Mouse (Mus musculus) layer of hippocampus, adult 9-11 months (tissue): Measurements from ENCODE around the gene Dpy19l3.

ENCODE experiments used
- DNase-seq: peaks from one replicate; pipeline ENCODE4 v3.0.0; 2022

The Dpy19l3 gene

DNA sequence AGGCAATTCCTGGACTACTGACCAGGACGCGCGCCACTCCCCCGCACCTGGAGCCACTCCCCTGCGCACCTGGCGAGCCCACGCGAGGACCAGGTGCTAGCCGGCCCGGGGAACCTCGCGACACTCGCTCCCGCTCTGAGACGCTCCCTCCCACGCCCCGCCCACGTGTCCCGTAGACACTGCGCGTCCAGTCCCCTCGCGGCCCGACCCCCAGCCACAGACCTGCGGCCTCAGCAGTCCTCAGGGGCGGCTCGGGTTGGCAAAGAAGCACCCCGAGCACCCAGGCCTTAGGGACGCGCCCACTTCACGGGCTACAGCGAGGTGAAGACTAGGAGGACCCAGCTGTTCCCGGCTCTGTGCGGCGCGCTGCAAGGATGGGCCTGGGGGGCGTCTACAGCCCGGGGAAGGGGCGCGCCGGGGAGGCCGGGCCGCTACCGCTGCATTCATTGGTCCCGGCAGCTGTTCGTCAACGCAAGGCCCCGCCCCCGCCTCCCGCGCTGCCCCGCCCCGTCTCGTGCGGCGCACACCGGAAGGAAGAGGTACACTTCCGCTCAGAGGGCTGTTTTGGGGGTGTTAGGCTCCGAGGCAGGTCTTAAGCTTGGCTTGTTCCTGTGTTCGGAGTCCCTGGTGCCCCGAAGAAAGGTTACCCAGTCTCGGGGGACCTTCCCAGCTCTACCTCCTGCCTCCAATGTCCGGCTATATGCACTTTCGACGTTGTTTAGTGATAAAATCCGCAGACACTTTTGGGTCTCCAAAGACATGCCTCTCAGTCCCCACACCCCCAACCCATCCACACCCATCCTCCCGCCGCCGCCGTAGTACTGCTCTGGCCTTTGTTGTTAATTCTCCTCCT is at the start of gene Dpy19l3:
Gene Dpy19l3 (minus strand): TSS at position 422 of the 853 bp plus-strand sequence.
- DNase-seq = peak; percentile 83

DNA sequence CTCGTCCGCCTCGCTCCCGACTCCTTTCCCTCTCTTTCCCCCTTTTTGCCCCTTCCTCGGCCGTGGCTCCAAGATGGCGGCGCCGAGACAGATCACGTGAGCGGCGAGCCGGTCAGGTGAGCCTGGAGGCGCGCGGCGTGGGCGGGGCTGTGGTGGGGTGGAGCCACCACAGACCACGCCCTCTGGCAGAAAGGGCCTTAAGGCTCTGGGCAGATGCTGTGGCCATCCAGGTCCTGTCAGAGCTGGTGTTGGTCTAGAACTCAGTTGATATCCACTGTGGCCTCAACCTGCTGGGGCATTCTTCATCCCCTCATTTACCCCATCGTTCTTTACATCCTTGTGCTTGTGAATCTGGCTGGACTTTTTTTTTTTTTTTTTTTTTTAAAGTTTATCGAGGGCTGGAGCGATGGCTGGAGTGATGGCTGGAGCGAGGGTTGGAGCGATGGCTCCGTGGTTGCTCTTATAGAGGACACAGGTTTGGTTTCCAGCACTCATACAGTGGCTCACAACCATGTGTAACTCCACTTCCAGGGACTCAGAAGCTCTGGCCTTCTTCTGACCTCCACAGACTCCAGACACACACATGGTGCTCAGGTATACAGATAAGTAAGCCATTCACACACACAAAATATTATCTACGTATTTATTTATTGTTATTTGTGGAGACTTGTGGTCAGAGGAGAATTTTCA is 48.8 kb upstream of the Dpy19l3 start, which contains the start of gene Zfp507:
Gene Zfp507 (minus strand): TSS at position 98 of the 690 bp plus-strand sequence.
- DNase-seq = peak; percentile 89

DNA sequence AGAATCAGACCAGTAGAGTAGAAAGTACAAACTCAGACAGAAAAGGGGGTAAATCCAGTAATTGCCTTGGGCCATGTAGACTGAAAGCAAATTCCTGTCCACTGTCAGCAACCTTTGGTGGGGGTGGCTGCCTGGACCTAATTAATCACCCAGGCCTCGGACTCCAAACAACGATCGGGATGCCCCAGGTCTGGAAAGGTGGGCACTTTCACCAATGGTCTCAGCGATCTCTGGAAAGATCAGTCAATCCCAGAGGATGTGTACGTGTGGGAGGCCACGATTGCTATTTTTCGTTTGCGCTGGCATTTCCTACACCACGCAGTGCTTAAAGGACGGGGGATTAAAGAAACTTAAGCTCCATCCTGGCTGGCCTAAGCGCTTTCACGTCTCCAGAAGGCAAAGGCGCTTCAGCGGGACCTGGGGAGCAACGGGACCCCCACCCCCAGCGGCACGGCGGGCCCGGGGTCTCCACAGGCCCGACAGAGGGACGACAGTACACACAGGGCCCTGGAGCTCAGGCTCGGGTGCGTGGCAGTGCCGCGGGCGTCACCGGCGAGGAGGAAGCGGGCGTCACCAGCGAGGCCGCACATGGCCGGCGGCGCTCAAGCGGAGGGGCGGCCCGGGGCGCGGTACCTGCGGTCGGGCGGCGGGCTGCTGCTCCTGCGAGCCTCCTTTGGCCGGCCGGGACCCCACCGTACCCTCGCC is 48.1 kb upstream of the Dpy19l3 start:
- no peak for DNase-seq

DNA sequence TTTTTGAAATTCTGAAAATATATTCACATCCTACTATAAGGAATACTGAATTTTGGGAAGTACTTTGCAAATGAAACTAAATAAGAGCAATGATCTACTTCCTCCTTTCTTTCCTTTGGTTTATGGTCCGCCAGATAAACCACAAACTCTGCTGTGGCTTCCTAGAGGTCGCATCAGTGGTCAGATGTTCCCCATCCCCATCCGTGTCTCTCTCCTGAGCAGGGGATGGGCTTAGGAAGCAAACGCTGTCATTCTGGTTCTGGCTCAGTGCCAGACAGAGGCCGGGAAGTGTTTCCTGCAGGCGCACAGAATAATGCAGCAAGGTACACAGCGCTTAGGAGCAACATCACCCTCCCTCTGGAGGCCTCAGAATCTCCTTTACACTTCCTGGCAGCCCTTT is 41.9 kb upstream of the Dpy19l3 start:
- no peak for DNase-seq

DNA sequence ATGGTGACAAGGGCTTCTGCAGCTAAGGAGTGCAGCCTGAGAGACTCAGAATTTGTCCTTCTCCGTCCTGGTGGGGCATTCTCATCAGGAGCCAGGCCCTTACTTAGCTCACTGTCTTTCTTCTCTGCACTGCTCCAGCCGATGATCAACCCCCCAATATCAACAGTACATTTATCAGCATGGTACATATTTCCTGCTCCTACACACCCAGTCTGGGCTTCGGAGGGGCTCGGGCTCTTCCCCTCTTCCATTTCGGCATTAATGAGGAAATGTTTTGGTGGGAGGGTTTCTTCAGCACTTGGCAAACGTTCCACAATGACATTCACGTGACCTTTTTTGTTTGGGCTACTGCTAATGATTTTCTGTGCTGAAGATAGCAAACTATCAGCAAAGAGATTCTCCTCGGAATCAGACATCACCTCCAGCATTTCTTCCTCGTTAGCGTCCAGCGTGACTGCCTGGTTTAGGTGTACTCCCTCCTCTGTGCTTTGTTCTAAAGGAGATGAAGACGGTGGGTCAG is 40.0 kb upstream of the Dpy19l3 start:
- no peak for DNase-seq

DNA sequence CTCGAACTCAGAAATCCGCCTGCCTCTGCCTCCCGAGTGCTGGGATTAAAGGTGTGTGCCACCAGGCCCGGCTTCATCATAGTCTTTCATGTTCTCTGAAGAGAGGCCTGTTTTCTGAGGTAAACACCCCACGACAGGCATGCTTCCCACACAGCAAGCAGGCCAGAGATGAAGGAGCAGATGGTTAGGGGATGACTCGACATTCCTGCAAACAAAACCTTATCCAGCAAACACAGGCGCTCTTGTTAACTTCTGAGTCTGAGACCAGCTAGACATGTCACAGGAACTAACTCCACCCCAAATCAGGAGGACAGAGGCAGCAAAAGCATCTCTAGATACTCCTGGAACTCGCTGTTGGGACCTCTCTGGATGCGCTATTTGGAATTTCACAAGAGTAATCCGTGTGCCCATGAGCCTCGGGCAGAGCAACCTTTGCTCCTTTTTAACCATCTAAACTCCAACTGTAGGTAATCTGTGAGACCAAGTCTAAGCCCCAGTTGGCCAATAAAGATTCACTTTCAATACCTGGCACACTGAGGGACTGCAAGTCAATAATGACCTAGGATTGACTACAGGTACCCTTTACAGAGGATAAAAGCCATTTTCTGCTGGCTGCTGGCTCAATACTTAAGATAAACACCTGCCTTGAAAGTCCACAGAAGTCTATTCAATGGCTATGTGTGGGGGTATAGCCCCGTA is 38.0 kb upstream of the Dpy19l3 start:
- DNase-seq = peak; percentile 62

DNA sequence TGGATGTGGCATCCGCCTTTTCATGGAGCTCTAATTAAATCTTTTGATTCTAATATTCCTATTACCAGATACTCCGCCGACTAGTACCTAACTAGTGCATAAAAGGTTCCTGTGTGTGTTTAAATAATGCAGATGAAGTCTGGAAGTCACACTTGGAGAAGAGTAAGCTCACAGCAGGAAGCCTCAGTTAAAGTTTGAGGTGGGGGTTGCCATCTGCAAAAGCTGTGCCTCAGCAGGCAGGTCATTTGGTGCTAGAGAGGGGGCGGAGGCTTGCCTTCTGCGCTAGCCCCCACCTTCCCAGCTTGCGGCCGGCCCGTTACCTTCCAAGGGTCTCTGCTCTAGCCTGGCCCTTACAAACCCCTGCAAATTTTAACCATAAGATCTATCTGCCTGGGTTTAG is 36.7 kb upstream of the Dpy19l3 start:
- no peak for DNase-seq

DNA sequence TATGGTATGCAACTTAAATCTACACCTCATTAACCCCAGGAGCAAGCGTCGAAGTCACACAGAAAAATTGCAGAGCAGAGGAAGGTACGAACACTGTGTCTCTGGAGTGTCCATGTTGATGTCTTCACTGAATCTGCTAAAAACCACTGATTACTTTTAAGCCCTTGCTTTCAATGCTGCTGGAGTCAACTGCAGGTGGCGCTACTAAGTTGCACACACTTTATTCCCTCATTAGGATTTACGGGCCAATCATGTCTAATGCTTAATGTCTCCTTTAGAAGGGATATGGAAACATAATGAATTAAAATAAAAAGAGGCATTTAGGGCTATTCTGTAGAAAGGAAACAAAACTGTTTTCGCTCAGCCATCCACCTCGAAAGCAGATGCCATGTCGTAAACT is 35.9 kb upstream of the Dpy19l3 start:
- no peak for DNase-seq

DNA sequence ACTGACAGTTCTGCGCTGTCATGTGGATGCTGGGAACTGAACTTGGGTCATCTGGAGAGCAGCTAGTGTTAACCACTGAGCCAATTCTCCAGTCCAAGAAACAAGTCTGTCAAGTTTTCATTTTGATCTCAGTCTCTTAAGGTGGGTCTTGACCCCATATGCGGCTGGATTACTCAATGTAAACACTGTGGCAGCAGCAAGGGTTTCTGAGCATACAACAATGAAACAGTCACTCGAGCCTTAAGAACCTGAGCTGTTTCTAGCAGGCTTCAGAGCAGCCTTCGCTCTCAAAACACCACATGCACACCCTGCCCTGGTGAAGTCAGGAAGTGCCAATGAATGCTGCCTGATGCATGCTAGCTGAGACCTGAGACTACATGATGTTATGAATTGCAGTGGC is 31.3 kb upstream of the Dpy19l3 start:
- DNase-seq = no peak

DNA sequence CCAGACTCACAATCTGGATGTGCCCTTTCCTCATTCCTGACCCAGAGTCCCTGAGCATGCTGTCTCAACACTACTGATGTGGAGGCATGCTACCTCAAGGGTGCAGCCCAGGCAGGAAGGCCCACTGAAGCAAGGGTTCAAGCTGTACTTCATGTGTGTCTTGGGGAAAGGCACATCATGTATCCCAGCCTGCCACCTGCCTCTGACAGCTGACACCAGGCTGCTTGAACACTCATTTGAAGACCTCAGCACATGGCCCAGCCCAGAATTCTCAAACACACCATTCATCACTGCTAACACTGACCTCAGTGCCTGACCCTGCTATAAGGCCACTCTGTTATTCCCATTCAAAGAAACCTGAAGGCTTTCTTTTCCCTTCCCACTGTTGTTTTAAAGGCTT is 28.0 kb upstream of the Dpy19l3 start:
- DNase-seq = no peak

DNA sequence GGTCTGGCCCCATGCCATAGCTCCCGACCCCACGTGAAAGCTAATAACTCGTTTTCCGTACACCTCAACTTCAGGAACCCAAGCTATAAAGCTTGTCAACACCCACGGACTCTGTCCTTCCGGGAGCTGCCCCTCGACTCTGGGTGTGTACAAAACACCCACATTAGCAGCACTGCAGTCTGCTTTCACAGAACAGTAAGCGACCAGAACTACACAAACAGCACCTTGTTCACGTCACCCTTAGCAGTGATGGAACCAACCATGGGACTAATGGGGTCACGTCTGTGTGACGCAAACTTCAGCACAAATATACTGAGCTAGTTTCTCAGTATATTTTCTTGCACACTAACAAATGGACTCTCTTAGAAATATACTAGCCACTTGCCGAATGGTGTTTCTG is 19.9 kb upstream of the Dpy19l3 start:
- no peak for DNase-seq

DNA sequence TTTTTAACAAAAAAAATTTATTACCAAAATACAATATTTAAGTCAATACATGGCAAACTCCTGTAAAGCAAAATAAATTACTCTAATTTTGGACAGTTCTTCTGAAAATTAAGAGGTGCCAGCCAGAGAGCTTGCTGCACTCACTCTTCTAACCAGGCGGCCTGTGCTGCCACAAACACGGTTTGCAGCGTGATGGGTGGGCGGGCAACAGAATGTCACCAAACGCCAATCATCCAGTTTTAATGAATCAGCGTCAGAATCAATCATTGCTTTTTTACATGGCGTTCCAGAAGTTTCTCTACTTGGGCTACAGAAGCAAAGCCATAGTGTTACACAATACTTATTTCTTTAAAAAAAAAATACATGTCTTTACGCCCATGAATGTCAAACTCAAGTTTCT is 18.1 kb upstream of the Dpy19l3 start:
- DNase-seq = peak; percentile 50

DNA sequence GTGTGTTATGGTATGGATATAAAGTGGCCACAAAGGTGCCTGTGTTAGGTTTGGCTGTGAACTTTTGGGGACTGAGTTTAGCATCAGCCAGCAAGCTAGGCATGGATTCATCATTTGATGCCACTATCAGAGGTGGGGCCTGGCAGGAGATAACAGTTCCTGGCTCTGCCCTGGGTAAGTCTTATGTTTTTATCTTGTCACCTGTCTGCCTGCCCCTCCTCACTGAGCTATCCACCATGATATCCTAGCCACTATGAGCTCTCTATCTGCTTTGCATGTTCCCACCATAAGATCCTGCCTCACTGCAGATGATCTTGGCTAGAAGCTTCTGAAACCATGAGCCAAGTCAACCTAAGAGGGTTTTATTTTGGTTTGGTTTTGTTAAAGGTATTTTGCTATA is 16.9 kb upstream of the Dpy19l3 start:
- no peak for DNase-seq

DNA sequence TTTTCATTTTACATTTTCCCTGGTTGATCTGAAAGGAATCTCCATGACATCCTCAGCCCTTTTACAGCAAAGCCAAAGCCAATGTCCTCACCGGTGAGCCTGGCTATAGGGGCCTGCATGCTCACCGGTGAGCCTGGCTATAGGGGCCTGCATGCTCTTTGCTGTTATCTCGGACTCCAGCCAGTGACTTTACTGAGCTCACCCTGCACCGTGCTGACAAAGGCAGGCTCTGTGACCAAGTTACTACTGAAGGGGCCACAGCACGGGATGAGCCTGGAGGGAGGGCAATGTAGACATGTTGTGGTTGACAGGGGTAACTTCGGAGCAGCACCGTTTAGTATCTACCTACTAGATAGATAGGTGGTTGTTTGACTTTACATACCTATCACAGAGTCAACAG is 15.9 kb upstream of the Dpy19l3 start:
- no peak for DNase-seq

DNA sequence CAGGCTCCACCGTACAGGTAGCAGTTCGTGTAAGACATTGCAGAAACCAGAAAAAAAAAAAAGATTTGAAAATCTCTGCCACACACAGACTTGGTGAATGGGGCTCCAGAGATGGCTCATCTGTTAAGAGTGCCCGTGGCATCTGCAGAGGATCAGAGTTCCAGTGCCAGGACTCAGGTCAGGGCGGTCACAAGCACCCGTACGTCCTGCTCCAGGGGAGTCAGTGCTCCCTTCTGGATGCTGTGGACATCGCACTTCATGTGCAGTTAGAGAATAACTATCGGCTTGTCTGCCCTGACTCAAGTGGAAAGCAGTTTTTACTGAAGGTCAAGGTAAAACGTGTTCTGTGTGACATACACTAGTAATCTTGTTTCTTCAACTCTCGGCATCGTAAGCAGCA is 10.2 kb upstream of the Dpy19l3 start:
- DNase-seq = no peak

DNA sequence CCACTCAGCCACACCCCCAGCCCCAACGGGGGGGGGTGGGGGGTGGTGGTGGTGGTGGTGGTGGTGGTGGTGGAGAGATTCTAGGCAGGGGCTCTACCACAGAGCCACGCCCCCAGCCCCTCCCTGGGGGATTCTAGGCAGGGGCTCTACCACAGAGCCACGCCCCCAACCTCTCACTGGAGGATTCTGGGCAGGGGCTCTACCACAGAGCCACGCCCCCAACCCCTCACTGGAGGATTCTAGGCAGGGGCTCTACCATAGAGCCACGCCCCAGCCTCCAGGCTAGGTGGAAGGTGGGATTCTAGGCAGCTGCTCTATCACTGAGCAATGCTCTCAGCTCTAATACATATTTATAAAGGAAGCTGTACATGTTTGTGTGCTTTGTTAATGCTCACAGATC is 7.5 kb upstream of the Dpy19l3 start:
- DNase-seq = no peak

DNA sequence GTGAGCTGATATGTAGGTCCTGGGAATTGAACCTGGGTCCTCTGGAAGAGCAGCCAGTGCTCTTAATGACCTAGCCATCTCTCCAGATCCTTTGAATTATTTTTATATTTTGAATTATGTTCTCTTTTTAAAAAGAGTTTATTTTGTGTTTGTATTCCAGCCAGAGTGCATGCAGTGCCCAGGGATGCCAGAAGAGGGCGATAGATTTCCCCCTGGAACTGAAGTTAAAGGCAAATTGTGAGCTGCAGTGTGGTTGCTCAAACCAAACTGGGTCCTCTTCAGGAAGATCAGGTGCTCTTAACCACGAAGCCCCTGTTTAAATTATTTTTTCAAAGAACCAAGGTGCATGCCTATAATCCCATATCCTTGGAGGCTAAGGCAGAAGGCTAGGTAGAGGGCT is 5.3 kb upstream of the Dpy19l3 start:
- no peak for DNase-seq

DNA sequence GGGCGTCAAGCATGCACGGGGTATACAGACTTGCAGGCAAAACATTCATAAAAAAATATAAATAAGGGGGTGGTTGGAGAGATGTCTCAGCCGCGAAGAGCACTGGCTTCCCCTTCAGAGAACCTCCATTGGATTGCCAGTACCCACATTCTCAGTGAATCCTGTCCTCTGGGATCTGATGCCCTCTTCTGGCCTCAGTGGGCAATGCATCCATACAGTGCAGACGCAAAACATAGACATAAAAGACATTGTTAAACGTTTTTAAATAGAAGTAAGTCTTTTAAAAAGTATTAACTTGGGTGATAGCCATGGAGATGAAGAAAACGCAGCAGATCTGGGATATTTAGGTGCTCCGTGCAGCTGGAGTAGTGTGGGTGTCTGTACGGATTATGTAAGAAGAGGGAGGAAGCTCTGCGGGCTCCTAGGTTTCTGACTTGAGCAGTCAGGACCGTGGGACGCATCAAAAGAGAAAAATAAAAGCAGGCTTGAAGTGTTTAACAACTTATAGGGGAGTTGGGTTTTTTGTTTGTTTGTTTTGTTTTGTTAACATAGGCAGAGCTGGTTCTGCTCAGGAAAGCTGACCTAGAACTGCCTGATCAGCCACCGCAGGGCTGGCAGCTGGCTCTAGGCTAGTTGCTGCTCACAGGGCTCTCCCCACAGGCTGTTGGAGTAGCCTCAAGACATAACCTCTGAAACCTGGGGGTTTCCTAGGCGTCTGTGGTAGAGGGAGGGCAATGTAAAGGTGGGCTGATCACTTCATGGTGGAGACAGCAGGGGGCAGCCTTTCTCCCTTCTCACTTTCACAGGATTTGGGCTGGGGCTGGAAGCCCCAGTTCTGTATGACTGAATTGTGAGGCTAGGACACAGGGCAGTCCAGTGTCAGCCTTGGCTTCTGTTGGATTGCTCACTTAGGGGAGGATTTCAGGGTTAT is 2.5 kb upstream of the Dpy19l3 start:
- no peak for DNase-seq

DNA sequence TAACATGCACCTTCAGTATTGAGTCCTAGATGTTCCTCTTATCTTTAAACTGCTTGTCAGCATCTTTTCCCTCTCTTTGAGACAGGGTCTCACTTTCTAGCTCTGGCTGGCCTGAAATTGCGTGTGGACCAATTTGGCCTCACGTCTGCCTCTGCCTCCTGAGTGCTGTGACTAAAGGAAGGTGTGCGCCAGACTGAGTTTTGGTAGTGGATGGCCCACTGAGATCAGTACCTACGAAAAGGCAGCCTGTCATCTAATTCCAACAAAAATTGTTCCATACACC is 573 bp upstream of the Dpy19l3 start:
- DNase-seq = no peak

DNA sequence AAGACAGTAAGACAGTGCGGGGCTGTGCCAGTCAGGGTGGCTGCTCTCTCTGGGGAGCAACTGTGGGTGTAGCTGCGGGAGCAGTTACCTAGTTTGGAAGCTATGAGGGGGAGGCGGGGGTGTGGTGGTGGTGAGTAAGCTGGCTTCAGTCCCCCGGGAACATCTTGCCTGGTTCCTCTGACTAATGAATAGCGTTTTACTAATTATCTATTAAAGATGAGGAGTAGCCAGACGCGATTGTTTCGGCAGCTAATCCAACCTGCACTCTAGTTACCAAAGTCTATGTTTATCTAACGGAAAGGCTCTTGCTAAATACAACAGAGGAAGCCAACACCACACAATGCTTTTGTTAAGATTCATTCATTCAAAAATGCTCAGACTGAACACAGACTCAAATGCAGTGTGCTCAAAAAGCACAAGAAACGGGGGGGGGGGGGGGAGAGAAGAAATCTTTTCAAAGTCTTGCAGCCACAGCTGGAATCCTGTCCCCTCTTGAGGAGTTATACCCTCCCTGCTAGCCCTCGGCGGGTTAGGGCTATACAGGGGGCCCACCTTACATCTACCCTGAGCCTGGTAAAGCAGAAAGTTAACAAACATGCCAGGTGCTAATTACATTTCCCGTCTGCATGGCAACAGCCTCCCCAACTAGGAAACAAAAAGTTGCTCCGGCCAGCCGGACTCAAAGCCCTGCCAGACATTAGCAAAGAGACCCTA is 778 bp downstream of the Dpy19l3 start:
- DNase-seq = peak; percentile 81

DNA sequence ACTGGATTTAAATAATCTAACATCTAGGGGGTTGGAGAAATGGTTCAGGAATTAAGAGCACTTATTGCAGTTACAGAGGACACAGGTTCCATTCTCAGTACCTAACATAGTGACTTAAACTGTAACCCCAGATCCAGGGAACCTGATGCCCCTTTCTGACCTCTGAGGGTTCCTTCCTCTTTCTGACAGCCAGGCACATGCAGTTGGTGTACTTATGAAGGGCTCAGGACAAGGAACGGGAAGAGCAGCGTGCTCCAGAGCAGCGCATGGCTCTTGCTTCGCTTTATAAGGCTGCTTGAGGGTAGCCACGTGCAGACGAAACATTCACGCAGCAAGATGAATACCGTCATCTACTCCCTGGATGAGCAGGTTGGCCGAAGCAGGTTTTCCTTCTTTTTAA is 3.4 kb downstream of the Dpy19l3 start:
- no peak for DNase-seq
